ENCODE assay signal across 21 mouse cellular contexts in genomic region chr10:41863053-41863452, GRCm38 (mm10). TPM values are rescaled to one million over a fixed set of nuclear protein-coding genes. Genes with fewer than 3 reads are reported as not detected.
DNase-seq lines count a peak whose midpoint lies in the region; ATAC-seq and TF ChIP-seq lines count a peak whose summit lies in the region.
"Had no signal": no experiment of that assay in that cellular context is flagged by ENCODE, and none has a peak within 500 bp of the region (broad histone marks: within the 10 kb centered on the region; RNA-seq: fewer than 3 reads in every experiment).

No protein-coding gene starts in this region.

- peak; percentile 58 for ATAC-seq in megakaryocyte progenitor cell, adult 5-6 weeks (replicated peaks; ENCODE audit: poor library complexity)
- ATAC-seq: forebrain, embryonic 14.5 days; forebrain, embryonic 16.5 days had no signal

- intact Hi-C loops in gastrocnemius, postnatal 36 days (cut with DNase I) = no loop called here

- no peak for TF ChIP-seq POLR2A in myocyte (IDR thresholded peaks at IDR 0.05; ENCODE audit: insufficient read length, low read depth)

- no peaks in the 10 kb centered on the region for H3K79me2 ChIP-seq in myocyte (ENCODE audit: control insufficient read depth, insufficient read depth)

- peak overlapping the region; percentile 39 for H3K4me2 ChIP-seq in myocyte (ENCODE audit: low read depth)
- H3K4me2 ChIP-seq: embryonic facial prominence, embryonic 13.5 days; embryonic facial prominence, embryonic 15.5 days; forebrain, embryonic 12.5 days had no signal

- no peak overlapping the region for H3K4me3 ChIP-seq in myocyte
- H3K4me3 ChIP-seq: embryonic facial prominence, embryonic 13.5 days; embryonic facial prominence, embryonic 15.5 days; erythroblast, embryonic 14.5 days; forebrain, embryonic 10.5 days; forebrain, embryonic 12.5 days had no signal

- no peaks in the 10 kb centered on the region for H3K36me3 ChIP-seq in myocyte (ENCODE audit: control insufficient read depth, insufficient read depth)
- H3K36me3 ChIP-seq: embryonic facial prominence, embryonic 13.5 days; embryonic facial prominence, embryonic 15.5 days; forebrain, embryonic 10.5 days; forebrain, embryonic 12.5 days had no signal

- H3K27me3 ChIP-seq in myocyte (ENCODE audit: control insufficient read depth, insufficient read depth, insufficient read length) = no peaks in the 10 kb centered on the region
- H3K27me3 ChIP-seq: embryonic facial prominence, embryonic 13.5 days; embryonic facial prominence, embryonic 15.5 days; forebrain, embryonic 12.5 days had no signal

- DNase-seq in 416B (ENCODE audit: low read depth) = peak; percentile 67
- no peak for DNase-seq in embryo, embryonic 9.5 days (ENCODE audit: extremely low spot score)
- DNase-seq in gastrocnemius, postnatal 36 days = no peak
- DNase-seq: adrenal gland, adult 2 months; adrenal gland, postnatal 10 days; adrenal gland, postnatal 25 days; cerebellum, adult 11 months; cerebellum, adult 18-20 months; cerebellum, adult 8-10 months; cerebellum, adult 9-11 months; cerebellum, postnatal 14 days; cerebellum, postnatal 36 days had no signal

- no peak overlapping the region for H3ac ChIP-seq in myocyte (ENCODE audit: control insufficient read depth, insufficient read length)

TF ChIP-seq in myocyte, 11 proteins besides CTCF, POLR2A, EP300 and RAD21:
- TF ChIP-seq MAX (IDR thresholded peaks at IDR 0.05; ENCODE audit: low read depth) (no peak), USF1 (IDR thresholded peaks at IDR 0.05; ENCODE audit: low read depth) (no peak), MYOD1 (IDR thresholded peaks at IDR 0.05; ENCODE audit: control insufficient read depth in 1 of 3, insufficient read length in 2 of 3, low read depth in 2 of 3) (peak in 1 of 3 experiments; percentile 11), TCF3 (IDR thresholded peaks at IDR 0.05; ENCODE audit: insufficient read length, low read depth) (no peak), CEBPB (IDR thresholded peaks at IDR 0.05; ENCODE audit: insufficient read depth, poor library complexity, severe bottlenecking) (no peak), POLR2AphosphoS2 (IDR thresholded peaks at IDR 0.05; ENCODE audit: insufficient read length, low read depth) (no peak), TCF12 (IDR thresholded peaks at IDR 0.05; ENCODE audit: insufficient read depth, poor library complexity, severe bottlenecking) (no peak), E2F4 (IDR thresholded peaks at IDR 0.05; ENCODE audit: insufficient read depth) (no peak), MYOG (IDR thresholded peaks at IDR 0.05; ENCODE audit: control insufficient read depth in 1 of 3, insufficient read depth in 1 of 3, insufficient read length in 2 of 3, low read depth in 2 of 3) (peak in 1 of 3 experiments; percentile 6), REST (IDR thresholded peaks at IDR 0.05; ENCODE audit: insufficient read depth, insufficient read length) (no peak), SRF (IDR thresholded peaks at IDR 0.05; ENCODE audit: control insufficient read depth, insufficient read length, low read depth) (no peak)

RNA-seq across cellular contexts. Expression of gene Sesn1, which starts 53.3 kb away (rescaled TPM):
- total RNA-seq in megakaryocyte progenitor cell, adult 5-6 weeks (2015) = 27.1 and 36.3 TPM in 2 replicates
- 21.9 and 22.3 TPM in 2 replicates for total RNA-seq in megakaryocyte progenitor cell, adult 5-6 weeks (2017)
- 9.7 TPM for polyA plus RNA-seq in myocyte (2012; fragmentation: generic; extraction: Trizol)
- total RNA-seq in gastrocnemius, postnatal 36 days (2021) = 10 to 100 TPM; 17.0 to 32.6 TPM

RNA-seq across cellular contexts. Expression of gene Cep57l1, which starts 53.4 kb away (rescaled TPM):
- 40.3 and 53.4 TPM in 2 replicates for total RNA-seq in megakaryocyte progenitor cell, adult 5-6 weeks (2015)
- 44.4 and 57.8 TPM in 2 replicates for total RNA-seq in megakaryocyte progenitor cell, adult 5-6 weeks (2017)
- 3.3 TPM for polyA plus RNA-seq in myocyte (2012; fragmentation: generic; extraction: Trizol)
- total RNA-seq in gastrocnemius, postnatal 36 days (2021) = 1 to 10 TPM; 2.0 to 2.9 TPM

Comparison
In these comparisons a context has a peak if more than half of its experiments do, and no peak if none do; other contexts are left out.
1. RNA of gene Cep57l1, which starts 53.4 kb away (total RNA-seq): 40.3 to 57.8 TPM in megakaryocyte progenitor cell, adult 5-6 weeks; 2.0 to 2.9 TPM in gastrocnemius, postnatal 36 days; every median in the first group is over 10 times any median in the second.